Mouse (Mus musculus) bone marrow, adult 2 months (tissue): ENCODE measurements at regions not wholly inside any gene's neighbourhood (a gene's known extent, or its start where the extent isn't known, plus 50 kb on each side); places are given as distances from the start of the nearest gene placed in this dataset.

ENCODE experiments used
- H3K27ac ChIP-seq: fragments of 200-500 bp; 2 replicates; pipeline ENCODE4 v1.5.1; 2012; ENCODE audit warnings: low read depth, mild to moderate bottlenecking, control low read depth, inconsistent platforms, low read length; ENCODE audit not compliant: control insufficient read depth, poor library complexity, insufficient read depth
- H3K4me1 ChIP-seq: fragments of 200-500 bp; 2 replicates; pipeline ENCODE4 v1.6.1; 2011; ENCODE audit warnings: low read length; ENCODE audit not compliant: control insufficient read depth, insufficient read depth
- H3K4me3 ChIP-seq: fragments of 200-500 bp; replicated peaks from 2 replicates; pipeline ENCODE3; 2011; ENCODE audit warnings: mild to moderate bottlenecking, low read depth, low read length, control low read depth; ENCODE audit not compliant: control insufficient read depth
- CTCF ChIP-seq: fragments of 200-500 bp; IDR thresholded peaks from 2 replicates; pipeline ENCODE4 v1.5.1; 2011; ENCODE audit warnings: low read length, control low read depth; ENCODE audit not compliant: control insufficient read depth, insufficient read depth
- POLR2A ChIP-seq: fragments of 200-500 bp; IDR thresholded peaks from 2 replicates; pipeline ENCODE4 v1.6.1; 2011; ENCODE audit warnings: low read depth, mild to moderate bottlenecking, control low read depth, low read length, borderline replicate concordance; ENCODE audit not compliant: control insufficient read depth
- WGBS: fragments of 180-500 bp; shearing (Covaris S2); methylation state at CpG from one replicate; pipeline ENCODE4 v1.1.7; 2018; 5-methylcytosine and 5-hydroxymethylcytosine counted together

DNA sequence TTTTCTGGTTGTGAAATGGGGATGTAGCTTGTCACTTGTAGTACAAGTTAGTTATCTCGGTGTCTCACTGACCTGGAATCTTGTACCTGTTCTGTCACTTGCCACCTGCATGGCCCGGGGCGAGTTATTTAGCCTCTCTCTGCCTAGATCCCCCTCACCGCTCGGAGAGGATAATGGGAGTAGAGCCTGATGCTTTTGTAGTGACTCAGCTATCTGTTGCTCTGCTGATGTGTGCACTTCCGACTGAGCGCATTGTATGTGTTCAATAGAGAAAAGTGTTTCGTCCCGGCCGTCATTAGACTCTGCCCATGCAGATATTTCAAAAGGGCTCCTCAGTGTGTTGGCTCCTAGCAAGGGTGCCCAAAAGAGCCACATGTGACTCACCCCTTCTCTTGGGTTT lies 170.3 kb downstream of the Sox9 start:
- Histone ChIP-seq H3K4me3 (no peak overlapping the region), H3K27ac (no peak overlapping the region), H3K4me1 (no peaks in the 10 kb centered on the region; the same call in 1 of the 2 replicates)
- 78% methylated on average over 10 of the region's 10 CpGs for WGBS
- no peak for TF ChIP-seq POLR2A
- TF ChIP-seq CTCF = no peak

DNA sequence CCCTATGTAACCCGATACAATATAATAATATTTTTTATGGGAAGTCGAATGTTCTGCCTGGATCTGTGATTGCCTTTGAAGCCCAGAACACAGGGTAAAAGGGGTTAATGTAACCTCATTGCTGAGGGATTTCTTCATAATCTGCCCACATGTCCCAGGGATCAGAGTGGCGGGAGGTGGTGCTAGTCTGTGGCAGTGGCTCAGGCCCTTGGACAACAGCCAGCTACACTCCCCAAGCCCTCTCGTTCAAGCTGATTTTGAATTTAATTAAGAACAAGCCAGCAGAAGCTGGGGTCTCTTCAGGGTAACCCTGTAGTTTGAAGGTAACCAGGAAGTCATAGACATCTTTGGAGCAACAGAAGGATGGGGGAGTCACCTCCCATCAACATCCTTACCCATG lies 171.5 kb downstream of the Sox9 start:
- 55% methylated on average over 4 of the region's 4 CpGs for WGBS
- Histone ChIP-seq H3K27ac (no peak overlapping the region), H3K4me3 (no peak overlapping the region), H3K4me1 (no peaks in the 10 kb centered on the region; the same call in 1 of the 2 replicates)
- no peak for TF ChIP-seq CTCF
- no peak for TF ChIP-seq POLR2A

GRCm38 (mm10) chr11:112956748-112957440 lies 174.9 kb downstream of the Sox9 start:
- Histone ChIP-seq H3K27ac (no peak overlapping the region), H3K4me1 (no peaks in the 10 kb centered on the region; the same call in 1 of the 2 replicates), H3K4me3 (no peak overlapping the region)
- 57% methylated on average over 5 of the region's 5 CpGs for WGBS
- TF ChIP-seq CTCF = no peak
- TF ChIP-seq POLR2A = no peak

DNA sequence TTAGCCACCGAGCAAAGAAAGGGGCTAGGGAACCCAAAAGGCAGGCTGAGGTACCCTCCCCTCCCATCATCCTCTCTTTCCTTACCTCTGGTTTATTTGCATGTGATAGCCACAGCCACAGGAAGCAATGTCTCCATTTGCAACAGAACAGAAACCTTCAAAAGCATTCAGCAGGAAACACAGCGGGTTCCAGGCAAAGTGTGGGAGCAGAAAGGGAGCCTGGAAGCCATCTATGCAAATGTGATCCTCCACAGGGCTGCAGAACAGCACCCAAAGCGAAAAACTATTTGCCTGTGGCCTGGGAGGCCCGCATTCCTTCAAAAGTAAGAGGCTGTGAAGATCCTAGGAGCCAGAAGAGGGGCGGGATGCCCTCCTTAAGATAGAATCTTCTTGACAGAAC lies 177.6 kb downstream of the Sox9 start:
- 12% methylated on average over 5 of the region's 5 CpGs for WGBS
- Histone ChIP-seq H3K4me1 (no peaks in the 10 kb centered on the region), H3K27ac (no peak overlapping the region), H3K4me3 (no peak overlapping the region)
- no peak for TF ChIP-seq POLR2A
- TF ChIP-seq CTCF = no peak

DNA sequence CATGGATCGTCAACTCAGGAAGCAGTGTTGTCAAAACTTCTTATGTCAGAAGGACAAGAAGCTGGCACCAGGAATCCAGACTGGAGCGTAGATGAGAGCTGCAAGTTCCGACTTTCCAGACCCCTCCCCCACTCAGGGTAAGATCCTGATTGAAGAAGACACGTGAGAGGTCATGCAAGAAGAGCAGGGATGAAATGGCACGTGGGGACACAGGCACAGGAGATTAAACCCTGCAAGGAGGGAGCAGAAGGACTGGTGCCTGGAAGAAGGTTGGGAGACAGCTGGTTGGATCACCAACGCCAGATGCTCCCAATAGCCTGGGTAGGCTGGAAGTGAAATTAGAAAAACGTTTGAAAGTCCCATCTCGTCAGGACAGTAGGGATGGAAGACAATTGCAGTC lies 191.3 kb downstream of the Sox9 start:
- no peak overlapping the region for H3K4me3 ChIP-seq
- TF ChIP-seq CTCF (no peak), POLR2A (no peak)
- no peak overlapping the region for H3K27ac ChIP-seq
- 73% methylated on average over 8 of the region's 8 CpGs for WGBS
- H3K4me1 ChIP-seq = no peaks in the 10 kb centered on the region

GRCm38 (mm10) chr11:112974893-112975292 lies 192.9 kb downstream of the Sox9 start:
- no peak for TF ChIP-seq POLR2A
- no peak for TF ChIP-seq CTCF
- Histone ChIP-seq H3K27ac (no peak overlapping the region), H3K4me1 (no peaks in the 10 kb centered on the region), H3K4me3 (no peak overlapping the region)
- whole genome bisulfite sequencing = 85% methylated on average over 7 of the region's 7 CpGs

GRCm38 (mm10) chr11:112976914-112977785 lies 195.1 kb downstream of the Sox9 start:
- no peak for TF ChIP-seq CTCF
- TF ChIP-seq POLR2A = no peak
- Histone ChIP-seq H3K4me3 (no peak overlapping the region), H3K27ac (no peak overlapping the region), H3K4me1 (no peaks in the 10 kb centered on the region)
- WGBS = 38% methylated on average over 12 of the region's 12 CpGs

DNA sequence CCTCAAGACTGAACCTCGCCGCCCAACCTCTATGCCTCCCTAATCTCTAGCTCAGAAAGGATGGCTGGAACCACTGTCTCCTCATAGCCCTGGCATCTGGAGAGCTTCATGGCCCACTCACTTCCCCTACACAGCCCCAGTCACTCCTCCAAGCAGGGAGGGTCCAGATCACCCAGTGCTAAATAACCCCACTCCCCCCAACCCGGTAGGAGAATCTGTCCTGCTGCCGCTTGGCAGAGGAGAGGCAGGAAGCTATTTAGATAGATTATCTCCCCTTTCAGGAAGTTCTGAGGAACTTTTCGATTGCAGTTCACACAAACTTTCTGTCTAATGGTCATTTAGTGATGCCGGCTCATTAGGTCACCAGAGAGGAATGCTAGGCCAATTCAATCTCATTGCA lies 196.9 kb downstream of the Sox9 start:
- TF ChIP-seq CTCF (no peak), POLR2A (no peak)
- 22% methylated on average over 6 of the region's 6 CpGs for WGBS
- no peak overlapping the region for H3K4me3 ChIP-seq
- no peaks in the 10 kb centered on the region for H3K4me1 ChIP-seq
- H3K27ac ChIP-seq = no peak overlapping the region
